9 mouse cellular contexts compared by ENCODE assay signal in the genomic region with DNA sequence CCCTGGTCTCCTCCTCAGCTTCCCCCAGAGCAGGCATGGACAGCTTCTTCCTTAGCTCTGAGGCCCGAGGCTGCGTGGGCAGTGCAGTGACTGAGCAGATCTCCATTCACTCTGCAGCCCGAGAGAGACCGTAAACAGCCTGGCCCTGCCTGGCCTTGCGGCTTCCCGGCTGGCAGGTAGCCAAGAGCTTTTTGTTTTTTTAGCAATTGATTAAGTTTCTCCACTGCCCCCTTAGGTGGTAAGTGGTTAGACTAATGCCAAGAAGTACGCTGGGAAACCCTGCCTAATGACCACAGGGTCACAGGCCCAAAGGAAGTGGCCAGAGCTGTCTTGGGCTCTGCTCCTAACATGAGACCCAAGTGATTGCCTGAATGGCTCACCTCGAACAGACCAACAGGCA. TPM values are rescaled to one million over a fixed set of nuclear protein-coding genes. Genes with fewer than 3 reads are reported as not detected.
DNase-seq lines count a peak whose midpoint lies in the region; ATAC-seq and TF ChIP-seq lines count a peak whose summit lies in the region.
"Had no signal": no experiment of that assay in that cellular context is flagged by ENCODE, and none has a peak within 500 bp of the region (broad histone marks: within the 10 kb centered on the region; RNA-seq: fewer than 3 reads in every experiment).

No protein-coding gene starts in this region.

- no peaks in the 10 kb centered on the region for H3K9me3 ChIP-seq in heart, embryonic 10.5 days
- H3K9me3 ChIP-seq in liver, embryonic 15.5 days (replicated peaks), result no peaks in the 10 kb centered on the region

- no peak for TF ChIP-seq POLR2A in kidney, adult 2 months (IDR thresholded peaks at IDR 0.05; ENCODE audit: low read depth, low read length)
- TF ChIP-seq POLR2A in thymus, adult 2 months (IDR thresholded peaks at IDR 0.05; ENCODE audit: control insufficient read depth, extremely low read depth, insufficient read depth, low read length, poor library complexity), result no peak

- no peak overlapping the region for H3K9ac ChIP-seq in liver, embryonic 15.5 days

- WGBS in heart, embryonic 10.5 days, result 50% methylated on average over 8 of the region's 8 CpGs
- WGBS in kidney, adult 2 months, result 9% methylated on average over 8 of the region's 8 CpGs
- 58% methylated on average over 8 of the region's 8 CpGs for WGBS in liver, embryonic 15.5 days (ENCODE audit: insufficient replicate concordance)
- 81% methylated on average over 8 of the region's 8 CpGs for WGBS in thymus, adult 2 months

- no peak overlapping the region for H3K4me3 ChIP-seq in heart, embryonic 10.5 days
- no peak overlapping the region for H3K4me3 ChIP-seq in kidney, adult 2 months (ENCODE audit: insufficient read depth, low read depth, low read length)
- no peak overlapping the region for H3K4me3 ChIP-seq in liver, embryonic 15.5 days (replicated peaks)
- no peak overlapping the region for H3K4me3 ChIP-seq in thymus, adult 2 months (ENCODE audit: control insufficient read depth, insufficient read depth, low read length)
- H3K4me3 ChIP-seq: erythroblast, embryonic 14.5 days had no signal

- H3K27ac ChIP-seq in heart, embryonic 10.5 days, result peak overlapping the region; percentile 23; the same call in 1 of the 2 replicates
- H3K27ac ChIP-seq in kidney, adult 2 months (ENCODE audit: insufficient read depth, low read depth, low read length), result peak overlapping the region; percentile 74
- peak overlapping the region; percentile 41; the same call in 1 of the 2 replicates for H3K27ac ChIP-seq in liver, embryonic 15.5 days (replicated peaks)
- no peak overlapping the region for H3K27ac ChIP-seq in thymus, adult 2 months (ENCODE audit: control insufficient read depth, insufficient read depth, low read length)

- H3K36me3 ChIP-seq in heart, embryonic 10.5 days, result peaks cover 12% of the 10 kb centered on the region
- H3K36me3 ChIP-seq in kidney, adult 2 months (ENCODE audit: control insufficient read depth, insufficient read depth, low read length), result no peaks in the 10 kb centered on the region
- H3K36me3 ChIP-seq in liver, embryonic 15.5 days (replicated peaks), result peaks cover 10% of the 10 kb centered on the region
- H3K36me3 ChIP-seq in thymus, adult 2 months (ENCODE audit: control insufficient read depth, insufficient read depth, low read length), result peaks cover 5% of the 10 kb centered on the region; the same call in 1 of the 2 replicates

- H3K4me1 ChIP-seq in heart, embryonic 10.5 days, result peaks cover 76% of the 10 kb centered on the region
- H3K4me1 ChIP-seq in kidney, adult 2 months (ENCODE audit: control insufficient read depth, insufficient read depth, low read length), result peaks cover 13% of the 10 kb centered on the region
- H3K4me1 ChIP-seq in liver, embryonic 15.5 days (replicated peaks), result peaks cover 18% of the 10 kb centered on the region
- no peaks in the 10 kb centered on the region; the same call in 1 of the 2 replicates for H3K4me1 ChIP-seq in thymus, adult 2 months (replicated peaks; ENCODE audit: control insufficient read depth, insufficient read depth, low read length)

- TF ChIP-seq CTCF in kidney, adult 2 months (conservative IDR thresholded peaks at IDR 0.05; ENCODE audit: insufficient read depth, insufficient read length, low read depth, low read length), result no peak
- no peak for TF ChIP-seq CTCF in thymus, adult 2 months (IDR thresholded peaks at IDR 0.05; ENCODE audit: borderline replicate concordance, control insufficient read depth, extremely low read depth, insufficient read depth, low read length, poor library complexity)

- peak; percentile 44 for DNase-seq in embryo, embryonic 11 days
- DNase-seq in embryo, embryonic 10 days (ENCODE audit: low spot score), result no peak
- DNase-seq in adrenal gland, postnatal 4 days (ENCODE audit: low spot score in 2 of 2), result peak; percentile 42 to 71
- no peak for DNase-seq in heart, embryonic 10.5 days (ENCODE audit: low spot score)
- DNase-seq in kidney, adult 2 months, result peak; percentile 86
- DNase-seq in ovary, postnatal 14 days (ENCODE audit: low spot score), result peak; percentile 68
- no peak for DNase-seq in thymus, adult 2 months

- H3K4me2 ChIP-seq in liver, embryonic 15.5 days, result no peak overlapping the region

- ATAC-seq in liver, embryonic 15.5 days (ENCODE audit: insufficient read depth), result peak; percentile 46; the same call in 1 of the 2 replicates

- H3K27me3 ChIP-seq in heart, embryonic 10.5 days (ENCODE audit: insufficient read depth, poor library complexity, severe bottlenecking), result no peaks in the 10 kb centered on the region
- H3K27me3 ChIP-seq in kidney, adult 2 months (replicated peaks; ENCODE audit: control insufficient read depth, insufficient read depth, low read length), result no peaks in the 10 kb centered on the region
- no peaks in the 10 kb centered on the region for H3K27me3 ChIP-seq in liver, embryonic 15.5 days
- no peaks in the 10 kb centered on the region for H3K27me3 ChIP-seq in thymus, adult 2 months (ENCODE audit: control insufficient read depth, insufficient read depth, low read length)

RNA-seq across cellular contexts. Expression of gene Lrp5, which starts 47.7 kb away (rescaled TPM):
- 100 to 1,000 TPM; 109 to 117 TPM for total RNA-seq in adrenal gland, postnatal 4 days (2021)
- 4.1 and 5.2 TPM in 2 replicates for polyA plus RNA-seq in heart, embryonic 10.5 days (2016; fragmentation: Nextera tagmentation; extraction: Ambion mirVana)
- 33.9 and 34.2 TPM in 2 replicates for polyA plus RNA-seq in kidney, adult 2 months (2012; rRNA removed)
- polyA plus RNA-seq in liver, embryonic 15.5 days (2015; fragmentation: Nextera tagmentation; extraction: Ambion mirVana), result 2.1 and 2.6 TPM in 2 replicates
- polyA plus RNA-seq in thymus, adult 2 months (2012; rRNA removed), result 35.9 and 48.9 TPM in 2 replicates

Comparison
In these comparisons a context has a peak if more than half of its experiments do, and no peak if none do; other contexts are left out.
1. DNase-seq: peak in embryo, embryonic 11 days (single experiment), adrenal gland, postnatal 4 days (2 of 2), kidney, adult 2 months (single experiment) and ovary, postnatal 14 days (single experiment); none in embryo, embryonic 10 days (single experiment), heart, embryonic 10.5 days (single experiment) and thymus, adult 2 months (single experiment).